Mouse (Mus musculus): Measurements from ENCODE around the gene Bcl2l12. TPM values are rescaled to one million over a fixed set of nuclear protein-coding genes. Genes with fewer than 3 reads are reported as not detected.
"Not testable (repeated sequence)": the region's sequence is repeated elsewhere in the genome, so short reads cannot be mapped to it uniquely, and the experiment has no call there.

Bcl2l12 gene
- 1 to 10 TPM; 3.0 to 4.1 TPM for total RNA-seq (2021)

DNA sequence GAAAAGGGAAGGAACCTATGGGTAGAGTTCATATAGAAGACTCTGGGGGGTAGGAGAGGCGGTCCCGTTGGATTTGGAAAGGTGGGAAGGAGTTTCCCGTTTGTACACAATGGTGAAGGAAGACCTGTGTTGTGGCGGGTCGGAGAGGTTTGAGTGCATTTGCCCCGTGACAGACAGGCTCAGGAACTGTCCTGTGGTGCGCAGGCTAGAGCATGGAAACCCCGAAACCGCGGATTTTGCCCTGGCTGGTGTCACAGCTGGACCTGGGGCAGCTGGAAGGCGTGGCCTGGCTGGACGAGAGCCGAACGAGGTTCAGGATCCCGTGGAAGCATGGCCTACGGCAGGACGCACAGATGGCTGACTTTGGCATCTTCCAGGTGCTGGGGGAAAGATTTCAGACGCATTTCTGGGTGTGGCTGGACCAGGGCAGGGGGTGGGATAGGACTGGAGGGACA lies at the start of gene Bcl2l12:
TSS of gene Bcl2l12 (minus strand) at position 212 of the 455 bp plus-strand sequence.
- no peak for DNase-seq

DNA sequence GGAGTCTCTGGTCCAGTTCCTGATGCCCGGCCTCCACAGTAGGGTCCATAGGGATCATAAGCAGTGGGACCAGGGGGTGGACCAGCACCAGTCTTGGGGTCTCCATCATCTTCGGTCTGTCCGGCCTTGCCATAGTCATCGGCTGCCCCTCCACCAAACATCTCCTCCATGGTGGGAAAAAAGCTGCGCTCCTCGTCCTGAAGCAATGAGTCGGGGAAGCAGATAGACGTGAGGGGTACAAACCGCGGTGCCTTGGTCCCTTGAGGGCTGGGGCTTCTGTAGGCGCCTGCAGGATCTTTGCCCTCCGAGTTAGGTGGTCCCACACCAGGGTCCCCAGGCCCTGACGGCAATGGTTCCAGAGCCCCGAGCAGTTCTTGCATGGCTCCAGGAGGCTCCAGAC lies 49.0 kb upstream of the Bcl2l12 start:
- DNase-seq = no peak

DNA sequence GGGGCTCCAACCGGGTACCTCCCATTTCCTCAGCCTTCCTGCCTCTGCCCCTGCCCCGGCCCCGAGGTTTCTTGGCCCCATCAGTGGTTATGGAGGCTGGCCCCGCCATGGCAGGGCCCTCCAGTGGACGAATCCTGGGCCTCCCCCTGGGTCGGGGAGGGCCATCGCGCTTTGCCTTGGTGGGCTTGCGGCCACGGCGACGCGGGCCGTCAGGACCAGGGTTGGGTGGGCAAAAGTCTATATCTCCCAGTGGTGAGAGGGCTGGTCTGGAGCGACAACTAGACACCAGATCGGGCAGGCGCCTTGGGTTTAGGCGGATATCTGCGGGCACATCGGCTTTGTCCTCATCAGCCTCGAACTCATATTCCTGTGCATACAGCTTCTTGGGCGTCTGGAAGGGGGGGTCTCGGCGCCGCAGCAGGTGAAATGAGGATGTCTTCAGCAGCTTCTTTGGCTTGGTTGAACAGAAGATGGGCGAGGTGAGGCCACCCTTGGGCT lies 48.4 kb upstream of the Bcl2l12 start:
- DNase-seq = no peak

DNA sequence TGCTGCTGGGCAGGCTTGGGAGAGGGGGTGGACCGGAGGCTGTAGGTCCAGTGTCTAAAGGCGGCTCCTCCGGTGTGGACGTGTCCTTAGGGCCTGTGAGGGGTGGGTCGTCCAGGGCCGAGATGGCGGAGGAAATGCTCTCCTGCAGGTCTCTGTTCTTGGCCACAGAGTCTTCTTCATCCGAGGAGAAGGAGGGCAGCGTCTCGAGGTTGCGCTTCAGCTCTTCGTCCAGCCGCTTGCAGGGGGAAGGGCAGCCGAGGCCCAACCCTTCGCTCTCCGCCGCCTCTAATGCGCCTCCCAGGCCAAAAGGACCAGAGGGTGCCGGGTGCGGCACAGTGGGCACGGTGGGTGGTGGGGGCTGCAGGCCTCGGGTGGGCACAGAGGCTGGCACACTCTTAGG lies 47.2 kb upstream of the Bcl2l12 start:
- DNase-seq = no peak

DNA sequence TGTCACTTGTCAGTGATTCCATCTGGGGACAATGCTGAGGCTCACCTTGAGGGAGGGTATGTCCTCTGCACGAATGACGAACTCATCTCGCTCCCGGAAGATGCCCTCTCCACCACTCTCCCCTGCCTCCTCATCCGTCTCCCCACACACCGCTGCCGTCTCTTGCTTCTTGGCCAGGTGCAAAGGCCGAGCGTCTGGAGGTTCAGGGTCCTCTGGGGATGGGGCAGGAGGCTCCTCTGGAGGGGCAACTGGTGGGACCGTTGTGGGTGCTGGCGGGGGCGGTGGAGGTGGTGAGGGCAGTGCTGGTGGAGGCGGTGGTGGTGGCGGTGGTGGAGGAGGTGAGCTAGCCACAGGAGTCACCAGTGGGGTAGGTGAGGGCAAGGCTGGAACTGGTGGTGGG lies 44.8 kb upstream of the Bcl2l12 start:
- DNase-seq = no peak

DNA sequence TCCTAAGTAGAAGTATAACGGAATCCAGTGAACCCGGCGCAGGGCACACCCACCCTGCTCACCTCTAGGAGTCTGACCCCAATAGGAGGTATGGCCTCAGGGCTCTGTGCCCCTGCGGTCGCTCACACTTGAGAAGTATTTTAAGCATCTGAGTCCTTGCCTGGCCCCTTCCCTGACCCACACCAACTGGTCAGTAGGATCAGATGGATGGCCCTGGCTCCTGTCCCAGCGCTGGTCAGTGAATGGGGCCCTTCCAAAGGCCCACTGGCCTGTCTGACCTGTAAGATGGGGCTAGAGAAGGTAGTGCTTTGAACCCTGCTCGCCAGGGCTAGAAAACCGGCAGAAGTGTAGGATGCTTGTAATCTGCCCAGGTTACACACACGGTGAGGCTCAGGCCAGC lies 42.3 kb upstream of the Bcl2l12 start:
- DNase-seq = no peak

DNA sequence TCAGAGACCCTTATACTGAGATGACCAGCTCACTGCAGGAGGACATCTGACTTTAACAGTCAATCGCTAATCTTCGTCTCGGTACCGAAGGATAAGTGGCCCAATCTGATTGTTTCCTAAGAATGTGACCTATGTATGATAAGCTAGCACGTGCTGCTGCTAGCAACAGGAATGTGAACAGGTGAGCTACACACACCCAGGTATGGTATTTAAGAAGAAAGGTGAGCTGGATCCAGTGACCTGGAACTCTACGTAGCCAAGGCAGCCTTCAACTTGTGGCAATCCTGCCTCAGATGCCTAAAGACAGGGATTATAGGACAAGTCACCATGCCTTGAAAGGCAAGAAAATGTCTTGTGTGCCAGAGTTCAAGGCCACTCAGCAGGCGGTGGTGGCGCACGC lies 39.9 kb upstream of the Bcl2l12 start:
- no peak for DNase-seq

DNA sequence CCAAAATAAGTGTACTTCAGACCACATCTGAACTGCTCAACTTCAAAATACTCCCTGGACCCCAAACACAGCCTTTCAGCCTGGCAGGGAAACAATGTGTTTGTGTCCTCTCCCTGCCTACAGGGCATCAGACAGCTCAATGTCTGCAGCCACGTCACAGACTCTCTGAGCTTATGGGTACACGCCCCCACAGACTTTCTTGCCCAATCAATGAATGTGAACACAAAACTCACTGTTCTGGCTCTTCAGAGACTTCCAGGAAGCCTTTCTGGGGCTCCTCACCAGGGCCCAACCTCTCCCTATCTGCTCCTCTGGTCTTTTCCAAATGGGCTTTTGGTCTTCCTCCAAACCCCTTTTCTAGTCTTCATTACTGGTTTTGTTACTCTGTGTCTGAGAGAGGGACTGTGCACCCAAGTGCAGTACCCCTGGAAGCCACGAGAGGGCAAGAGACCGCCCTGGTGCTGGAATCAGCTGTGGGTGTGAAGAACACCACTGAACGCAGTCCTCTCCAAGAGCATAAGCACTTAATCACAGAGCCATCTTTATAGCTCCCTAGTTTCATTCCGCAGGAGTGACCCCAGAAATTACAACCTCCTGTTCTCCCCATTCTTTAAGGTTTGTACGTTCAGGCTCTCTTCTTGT lies 39.3 kb upstream of the Bcl2l12 start:
- DNase-seq = no peak

DNA sequence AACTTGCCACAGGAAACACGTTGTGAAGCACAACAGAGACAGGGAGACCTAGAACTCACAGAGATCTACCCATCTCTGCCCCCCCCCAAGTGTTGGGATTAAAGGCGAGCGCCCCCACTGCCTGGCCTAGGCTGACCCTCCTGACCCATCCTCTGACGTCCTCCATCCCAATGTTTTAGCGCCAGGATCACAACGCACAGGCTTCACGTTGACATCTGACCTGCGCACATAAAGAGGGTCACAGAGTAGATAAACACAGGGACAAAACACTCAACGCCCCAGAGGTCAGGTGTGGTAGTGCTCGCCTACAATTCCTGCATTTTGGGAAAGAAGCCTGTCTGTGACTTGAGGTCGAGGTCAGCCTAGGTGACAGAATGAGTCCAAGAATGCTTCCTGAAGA lies 38.2 kb upstream of the Bcl2l12 start:
- DNase-seq = no peak

DNA sequence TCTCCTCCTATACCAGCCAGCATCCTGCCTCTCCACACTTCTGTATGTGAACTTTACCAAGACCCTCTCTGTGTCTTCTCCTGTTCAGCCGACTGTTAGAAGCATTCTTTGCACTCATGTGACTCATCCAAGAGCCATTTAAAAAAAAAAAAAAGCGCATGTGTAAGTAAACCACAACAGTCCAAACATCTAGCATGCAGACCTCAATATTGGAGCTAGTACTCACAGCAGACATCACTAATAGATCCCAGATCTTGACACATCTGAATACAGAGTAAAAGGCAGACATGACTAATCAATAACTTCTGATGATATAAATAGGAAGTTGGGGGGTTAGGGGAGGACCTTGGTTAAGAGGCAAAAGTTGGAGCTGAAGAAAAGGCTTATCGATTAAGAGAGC lies 37.1 kb upstream of the Bcl2l12 start:
- no peak for DNase-seq

DNA sequence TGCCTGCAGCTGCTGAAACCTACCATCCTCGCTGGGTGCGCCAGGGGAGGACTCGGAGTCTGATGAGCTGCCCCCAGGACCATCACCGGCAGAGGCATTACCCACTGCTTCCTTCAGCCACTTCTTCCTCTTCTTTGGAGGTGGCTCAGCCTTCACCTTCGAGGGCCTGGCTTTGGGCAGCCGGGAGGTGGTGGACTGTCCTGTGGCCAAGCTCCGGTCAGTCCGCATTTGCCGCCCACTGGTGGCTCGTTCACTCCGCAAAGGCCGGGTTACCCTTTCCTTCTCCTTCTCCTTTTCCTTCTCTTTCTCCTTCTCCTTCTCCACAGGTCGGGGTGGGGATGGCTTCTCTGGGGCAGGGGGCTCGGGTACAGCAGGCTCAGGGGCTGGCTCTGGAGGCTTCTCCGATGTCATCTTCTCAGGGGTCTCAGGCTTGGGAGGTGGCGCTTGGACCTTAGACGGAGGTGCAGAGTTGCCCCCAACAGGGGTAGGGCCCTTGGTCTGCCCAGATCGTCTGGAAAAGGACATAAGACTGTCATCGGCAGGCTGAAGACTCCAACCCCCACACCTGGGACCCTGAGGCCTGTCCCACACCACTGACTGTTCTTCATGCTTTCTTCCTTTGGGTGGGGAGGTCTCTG lies 35.3 kb upstream of the Bcl2l12 start:
- no peak for DNase-seq

DNA sequence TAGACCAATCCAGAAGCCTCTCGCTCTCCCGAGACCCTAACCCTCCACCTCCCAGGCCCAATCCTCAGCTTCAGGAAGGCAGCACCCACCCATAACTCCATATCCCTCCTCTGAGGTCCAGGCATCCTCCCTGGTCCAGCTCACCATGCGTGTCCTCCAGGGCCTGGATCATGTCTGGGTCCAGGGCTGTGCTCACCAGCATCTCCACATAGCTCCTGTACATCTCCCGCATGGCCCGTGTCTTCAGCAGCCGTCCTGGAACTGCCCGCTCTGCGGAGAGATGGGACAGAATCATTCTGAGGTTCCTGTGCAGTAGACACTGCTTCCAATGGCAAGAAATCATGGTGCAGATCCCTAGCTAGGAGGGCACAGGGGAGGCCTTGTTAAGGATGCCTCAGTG lies 32.3 kb upstream of the Bcl2l12 start:
- DNase-seq = no peak

DNA sequence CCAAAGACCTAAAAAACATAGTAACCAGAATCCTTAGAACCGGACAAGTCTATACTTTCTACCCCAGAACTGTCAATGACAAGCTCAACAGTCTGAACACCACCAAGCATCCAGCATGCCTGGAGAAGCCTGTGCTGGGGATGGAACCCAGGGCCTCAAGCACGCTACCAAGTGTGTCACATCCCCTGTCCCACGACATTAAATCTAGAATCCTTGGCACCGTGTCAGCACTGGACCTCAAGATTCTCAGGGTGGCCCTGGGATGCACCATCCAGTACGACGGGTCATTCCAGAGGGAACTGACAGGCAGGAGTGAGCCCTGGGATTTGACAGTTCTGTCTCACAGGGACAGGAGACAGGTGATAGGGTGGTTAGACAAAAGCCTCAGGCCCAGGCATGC lies 31.5 kb upstream of the Bcl2l12 start:
- no peak for DNase-seq

DNA sequence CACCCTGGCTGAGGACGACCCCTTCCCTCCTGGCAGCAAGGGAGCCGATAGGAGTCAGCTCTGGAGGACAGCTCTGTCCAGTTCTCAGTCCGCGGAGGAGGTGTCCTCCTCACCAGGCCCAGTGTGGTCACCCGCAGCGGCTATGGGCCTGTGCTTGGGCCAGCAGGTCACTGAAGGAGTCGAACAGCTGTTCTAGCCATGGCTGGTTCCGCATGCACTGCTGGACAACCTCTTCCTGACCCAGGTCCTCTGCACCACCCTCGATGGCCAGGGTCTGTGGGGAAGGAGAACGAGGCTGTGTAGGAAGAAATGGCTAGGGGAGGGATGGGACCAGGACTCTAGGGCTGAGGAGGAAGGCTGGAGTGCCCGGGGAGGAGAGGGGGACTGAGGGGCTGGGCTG lies 29.8 kb upstream of the Bcl2l12 start:
- DNase-seq = no peak

DNA sequence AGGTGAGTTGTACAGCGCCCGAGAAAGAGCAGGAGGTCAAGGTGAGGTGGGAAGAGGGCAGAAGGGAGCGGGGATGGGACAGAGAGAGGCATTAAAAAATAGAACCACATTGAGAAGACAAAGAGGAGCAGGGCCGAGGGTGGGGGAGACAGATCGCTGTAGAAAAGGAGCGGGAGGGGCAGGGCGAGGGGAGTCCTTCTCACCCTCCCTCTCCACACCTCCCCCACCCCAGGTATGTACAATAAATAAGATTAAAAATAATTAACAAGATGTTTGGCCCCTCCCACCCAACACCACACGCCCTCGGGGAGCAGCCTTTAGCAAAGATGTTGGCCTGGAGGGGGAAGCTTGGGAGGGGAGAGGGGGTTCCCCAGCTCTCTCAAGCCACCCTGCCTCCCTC lies 29.2 kb upstream of the Bcl2l12 start:
- no peak for DNase-seq

DNA sequence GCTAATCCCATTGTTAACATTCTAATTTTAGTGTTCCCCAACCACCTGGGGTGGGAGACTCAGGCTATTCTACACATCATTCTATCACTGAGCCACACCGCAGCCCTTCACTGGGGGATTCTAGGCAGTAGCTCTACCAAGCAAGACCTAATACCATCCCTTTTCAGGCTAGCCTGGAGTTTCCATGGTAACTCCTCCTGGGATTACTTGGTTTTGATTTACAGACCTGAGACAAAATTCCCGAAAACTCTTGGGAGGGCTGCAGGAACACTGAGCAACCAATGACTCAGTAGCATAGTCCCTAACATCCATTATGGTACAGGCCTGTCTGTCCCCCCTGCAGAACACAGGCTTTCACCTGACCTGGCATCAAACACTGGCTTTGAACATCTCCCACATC lies 27.7 kb upstream of the Bcl2l12 start:
- no peak for DNase-seq

DNA sequence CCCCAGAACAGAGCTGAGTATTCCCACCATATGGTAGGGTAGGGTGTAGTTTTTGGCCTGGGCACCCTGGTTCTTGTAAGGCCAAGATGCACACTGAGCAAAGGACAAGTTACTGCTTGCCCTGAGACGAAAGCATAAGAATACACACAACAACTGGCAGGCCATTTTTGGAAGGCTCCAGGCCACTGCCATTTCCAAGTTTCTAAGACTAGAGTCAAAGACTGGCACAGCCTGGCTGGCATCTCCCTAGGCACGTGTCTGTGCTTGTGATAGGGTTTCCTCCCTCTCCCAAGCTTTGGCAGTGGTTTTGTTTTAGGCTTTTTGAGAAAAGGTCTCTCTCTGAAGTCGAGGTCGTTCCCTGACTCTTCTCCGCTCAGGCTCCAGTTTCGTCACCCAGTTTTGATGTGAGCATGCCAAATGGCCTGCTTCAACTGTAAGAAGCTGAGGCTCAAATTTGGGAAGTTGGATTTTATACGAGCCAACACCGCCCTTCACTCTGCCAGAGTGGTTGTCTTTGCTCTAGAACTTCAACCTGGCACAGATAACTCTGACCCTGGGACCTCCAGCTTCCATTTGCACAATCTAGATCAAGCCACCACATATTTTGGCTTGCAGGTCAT lies 27.2 kb upstream of the Bcl2l12 start:
- no peak for DNase-seq

DNA sequence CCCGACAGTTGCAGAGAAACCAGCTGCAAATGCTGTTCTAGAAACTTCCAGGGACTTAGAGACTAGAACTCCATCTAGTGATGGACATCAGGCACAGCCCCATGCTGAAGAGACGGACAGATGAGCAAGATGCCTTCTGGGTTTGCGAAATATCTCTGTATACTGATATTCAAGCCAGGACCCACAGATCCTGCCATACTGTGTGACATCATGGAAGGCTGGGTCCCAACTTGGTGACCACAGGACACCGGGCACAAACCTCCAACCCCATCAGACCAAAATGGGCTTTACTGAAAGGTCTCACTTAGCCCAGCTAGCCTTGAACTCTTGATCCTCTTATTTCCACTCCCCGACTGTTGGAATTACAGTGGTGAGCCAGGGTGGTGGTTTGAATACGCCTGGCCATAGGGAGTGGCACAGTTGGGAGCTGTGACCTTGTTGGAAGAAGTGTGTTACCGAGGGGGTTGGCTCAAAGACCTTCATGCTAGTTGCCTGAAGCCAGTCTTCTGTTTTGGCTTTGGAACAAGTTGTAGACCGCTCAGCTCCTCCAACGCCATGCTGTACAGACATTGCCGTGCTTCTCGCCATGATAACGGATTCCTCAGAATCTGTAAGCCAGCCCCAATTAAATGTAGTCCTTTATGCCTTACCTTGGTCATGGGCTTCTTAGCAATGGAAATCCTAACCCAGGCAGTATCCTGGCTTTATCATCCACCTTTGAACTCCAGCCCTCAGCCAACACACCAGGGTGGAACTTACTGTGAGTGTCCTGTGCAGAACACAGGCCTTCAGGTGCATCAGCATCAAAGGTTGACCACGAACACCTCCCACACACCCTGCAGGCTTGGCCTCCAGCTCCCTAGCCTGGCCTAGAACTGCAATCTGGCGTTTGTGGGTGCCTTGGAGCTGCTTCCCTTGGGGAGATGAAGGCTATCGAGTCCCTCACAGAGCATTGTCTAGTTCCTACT lies 26.1 kb upstream of the Bcl2l12 start:
- DNase-seq = no peak

DNA sequence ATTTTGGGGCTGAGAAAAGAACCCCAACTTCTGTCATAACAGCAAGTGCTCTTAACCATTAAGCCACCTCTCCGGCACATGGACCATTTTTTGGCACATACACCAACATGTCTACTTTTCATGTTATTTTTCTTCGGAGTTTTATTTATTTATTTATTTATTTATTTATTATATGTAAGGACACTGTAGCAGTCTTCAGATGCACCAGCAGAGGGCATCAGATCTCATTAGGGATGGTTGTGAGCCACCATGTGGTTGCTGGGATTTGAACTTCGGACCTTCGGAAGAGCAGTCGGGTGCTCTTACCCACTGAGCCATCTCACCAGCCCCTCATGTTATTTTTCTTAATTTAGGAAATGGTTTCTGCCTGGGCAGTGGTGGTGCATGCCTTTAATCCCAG lies 25.2 kb upstream of the Bcl2l12 start:
- not testable (repeated sequence) for DNase-seq

DNA sequence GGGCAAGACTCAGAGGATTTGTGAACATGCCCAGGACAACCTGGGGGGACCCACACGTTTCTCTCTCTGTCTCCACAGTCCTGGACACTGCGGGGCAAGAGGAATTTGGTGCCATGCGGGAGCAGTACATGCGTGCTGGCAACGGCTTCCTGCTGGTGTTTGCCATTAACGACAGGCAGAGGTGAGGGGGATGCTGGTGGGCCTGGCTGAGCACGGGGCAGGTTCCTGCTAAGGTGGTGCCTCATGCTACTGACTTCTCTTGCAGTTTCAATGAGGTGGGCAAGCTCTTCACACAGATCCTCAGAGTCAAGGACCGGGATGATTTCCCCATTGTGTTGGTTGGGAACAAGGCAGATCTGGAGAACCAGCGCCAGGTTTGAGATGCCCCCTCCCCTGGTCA lies 21.7 kb upstream of the Bcl2l12 start:
- DNase-seq = no peak

DNA sequence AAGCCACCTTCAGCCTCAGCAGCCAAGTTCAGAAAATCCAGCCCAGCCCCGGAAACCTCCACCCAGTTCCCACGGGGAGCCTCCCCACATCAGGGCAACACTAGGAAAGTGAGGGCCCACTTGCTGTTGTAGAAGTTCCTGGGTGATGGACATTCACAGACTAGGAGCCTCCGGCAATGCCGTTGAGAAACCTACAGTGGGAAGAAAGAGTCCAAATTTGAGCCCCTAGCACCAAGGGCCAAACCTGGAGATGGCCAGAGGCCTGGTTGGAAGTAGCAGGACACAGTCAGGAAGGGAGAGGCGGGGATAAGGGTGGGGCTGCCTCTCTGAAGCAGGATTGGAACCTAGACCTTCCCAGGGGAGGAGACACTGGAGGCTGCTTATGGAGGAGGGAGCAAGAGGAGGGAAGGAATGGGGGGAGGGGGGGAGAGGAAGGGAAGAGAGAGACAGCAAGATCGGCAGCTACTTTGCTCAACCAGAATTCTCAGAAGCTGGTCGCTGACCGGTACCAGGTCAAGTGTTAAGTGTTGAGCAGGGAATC lies 20.6 kb upstream of the Bcl2l12 start:
- no peak for DNase-seq

Data from layer of hippocampus, postnatal 36 days (tissue).